Mouse (Mus musculus): Measurements from ENCODE around the gene Coro1c.

Coro1c gene

GRCm38 (mm10) chr5:113856631-113857030 lies 51.9 kb downstream of the Coro1c start:
- peak; percentile 49 to 50 for DNase-seq (ENCODE audit: low spot score in 2 of 2)

GRCm38 (mm10) chr5:113855696-113856095 lies 52.9 kb downstream of the Coro1c start:
- peak; percentile 65 to 66 for DNase-seq (ENCODE audit: low spot score in 2 of 2)

- no peak for DNase-seq (ENCODE audit: low spot score in 2 of 2)
Observed at GRCm38 (mm10) chr5:113855117-113855516, 53.4 kb downstream of the Coro1c start.

GRCm38 (mm10) chr5:113854494-113854893 lies 54.1 kb downstream of the Coro1c start:
- DNase-seq (ENCODE audit: low spot score in 2 of 2), result peak; percentile 75 to 88

- no peak for DNase-seq (ENCODE audit: low spot score in 2 of 2)
Observed at GRCm38 (mm10) chr5:113853541-113853940, 55.0 kb downstream of the Coro1c start.

GRCm38 (mm10) chr5:113852463-113852862 lies 56.1 kb downstream of the Coro1c start:
- no peak for DNase-seq (ENCODE audit: low spot score in 2 of 2)

GRCm38 (mm10) chr5:113850680-113851230 lies 57.8 kb downstream of the Coro1c start:
- DNase-seq (ENCODE audit: low spot score in 2 of 2), result no peak

- no peak for DNase-seq (ENCODE audit: low spot score in 2 of 2)
Observed at GRCm38 (mm10) chr5:113847636-113848035, 60.9 kb downstream of the Coro1c start.

GRCm38 (mm10) chr5:113846656-113847055 lies 61.9 kb downstream of the Coro1c start:
- DNase-seq (ENCODE audit: low spot score in 2 of 2), result no peak

GRCm38 (mm10) chr5:113845627-113846026 lies 62.9 kb downstream of the Coro1c start:
- no peak for DNase-seq (ENCODE audit: low spot score in 2 of 2)

GRCm38 (mm10) chr5:113844721-113845120 lies 63.8 kb downstream of the Coro1c start:
- DNase-seq (ENCODE audit: low spot score in 2 of 2), result peak in 1 of 2 experiments; percentile 53

GRCm38 (mm10) chr5:113844106-113844505 lies 64.5 kb downstream of the Coro1c start:
- no peak for DNase-seq (ENCODE audit: low spot score in 2 of 2)

GRCm38 (mm10) chr5:113842906-113843305 lies 65.7 kb downstream of the Coro1c start:
- no peak for DNase-seq (ENCODE audit: low spot score in 2 of 2)

GRCm38 (mm10) chr5:113842244-113842643 lies 66.3 kb downstream of the Coro1c start:
- DNase-seq (ENCODE audit: low spot score in 2 of 2), result no peak

- DNase-seq (ENCODE audit: low spot score in 2 of 2), result no peak
Observed at GRCm38 (mm10) chr5:113841243-113842225, 67.0 kb downstream of the Coro1c start.

- DNase-seq (ENCODE audit: low spot score in 2 of 2), result no peak
Observed at GRCm38 (mm10) chr5:113840443-113840842, 68.1 kb downstream of the Coro1c start.

- no peak for DNase-seq (ENCODE audit: low spot score in 2 of 2)
Observed at GRCm38 (mm10) chr5:113836961-113837360, 71.6 kb downstream of the Coro1c start.

- no peak for DNase-seq (ENCODE audit: low spot score in 2 of 2)
Observed at GRCm38 (mm10) chr5:113833316-113833947, 75.1 kb downstream of the Coro1c start.

- no peak for DNase-seq (ENCODE audit: low spot score in 2 of 2)
Observed at GRCm38 (mm10) chr5:113832490-113832901, 76.1 kb downstream of the Coro1c start, which contains the start of gene Selplg. TSS of gene Selplg (minus strand) at chr5:113832644.

GRCm38 (mm10) chr5:113831741-113832140 lies 76.8 kb downstream of the Coro1c start:
- no peak for DNase-seq (ENCODE audit: low spot score in 2 of 2)

GRCm38 (mm10) chr5:113830796-113831195 lies 77.8 kb downstream of the Coro1c start:
- no peak for DNase-seq (ENCODE audit: low spot score in 2 of 2)

GRCm38 (mm10) chr5:113830292-113830643 lies 78.3 kb downstream of the Coro1c start:
- DNase-seq (ENCODE audit: low spot score in 2 of 2), result peak; percentile 32 to 48

Measured in heart, adult 9 months (tissue).